Mouse (Mus musculus) ES-Bruce4 (cell line): ENCODE measurements around the gene Tst.

Experiments
- CTCF ChIP-seq: IDR thresholded peaks from one replicate; pipeline ENCODE4 v1.8.1; 2011; ENCODE audit warnings: low read depth, low read length
- POLR2A ChIP-seq: IDR thresholded peaks from one replicate; pipeline ENCODE4 v1.8.1; 2011; ENCODE audit warnings: low read length; ENCODE audit not compliant: insufficient read depth

GRCm38 (mm10) chr15:78365916-78366315 lies 39.8 kb downstream of the Tst start:
- no peak for TF ChIP-seq CTCF
- no peak for TF ChIP-seq POLR2A
